Mouse (Mus musculus): Measurements from ENCODE around the gene Prr5l. TPM values are rescaled to one million over a fixed set of nuclear protein-coding genes. Genes with fewer than 3 reads are reported as not detected.

Prr5l gene
- total and polyA plus RNA-seq, 3 experiments: 0.89 to 3.4 (median 1.4) TPM

DNA sequence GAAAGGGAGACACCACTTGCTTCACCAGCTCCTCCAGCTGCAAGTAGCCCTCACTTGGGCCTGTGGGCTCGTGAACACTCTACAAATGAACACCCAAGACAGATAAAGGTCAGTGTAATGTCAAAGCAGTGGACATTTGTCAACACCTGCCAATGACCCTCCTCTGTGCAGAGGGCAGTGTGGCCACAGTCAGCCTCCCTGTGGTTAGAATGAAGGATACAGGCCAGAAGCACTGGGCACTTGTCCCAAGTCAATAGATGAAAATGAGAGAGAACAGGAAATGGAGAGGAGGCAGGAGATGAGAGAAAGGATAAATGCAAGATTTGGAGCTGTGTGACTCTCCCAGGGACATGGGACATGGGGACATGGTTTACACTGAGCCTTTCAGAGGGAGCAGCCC is 153.4 kb downstream of the Prr5l start:
- intact Hi-C loops (cut with DNase I): no loop called here
- Histone ChIP-seq H3K9ac (ENCODE audit: low read depth, low read length) (no peak overlapping the region), H3K4me1 (ENCODE audit: control insufficient read depth, insufficient read depth, low read length) (peaks cover 4% of the 10 kb centered on the region), H3K36me3 (ENCODE audit: control insufficient read depth, insufficient read depth, low read length) (no peaks in the 10 kb centered on the region), H3K4me3 (no peak overlapping the region), H3K27ac (no peak overlapping the region), H3K79me2 (replicated peaks; ENCODE audit: control insufficient read depth, insufficient read depth, low read length) (no peaks in the 10 kb centered on the region), H3K27me3 (ENCODE audit: control insufficient read depth, insufficient read depth, low read length) (no peaks in the 10 kb centered on the region)
- TF ChIP-seq CTCF (IDR thresholded peaks at IDR 0.05): no peak
- no peak for TF ChIP-seq EP300 (IDR thresholded peaks at IDR 0.05; ENCODE audit: insufficient read depth, low read depth, low read length)
- TF ChIP-seq POLR2A (IDR thresholded peaks at IDR 0.05; ENCODE audit: insufficient read depth, low read depth, low read length): no peak
- no peak for DNase-seq
- 47% methylated on average over 1 of the region's 1 CpGs for WGBS

DNA sequence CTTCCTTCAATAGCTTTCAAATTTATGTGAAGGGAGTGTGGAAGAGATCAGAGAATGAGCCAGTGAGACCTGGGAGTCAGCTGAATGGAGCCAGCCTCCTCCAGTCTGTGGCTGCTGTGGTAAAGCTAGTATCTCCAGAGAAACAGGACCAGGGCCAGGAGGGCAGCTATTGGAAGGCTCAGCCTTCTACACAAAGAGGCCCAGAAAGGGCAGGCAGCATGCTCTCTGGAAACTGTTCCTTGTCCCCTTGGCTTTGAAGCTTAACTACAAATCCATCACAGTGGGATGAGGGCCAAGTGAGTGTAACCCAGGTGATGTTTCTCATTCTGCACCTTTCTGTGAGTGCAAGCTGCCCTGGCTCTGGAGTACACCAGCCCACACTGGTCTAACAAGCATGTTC is 155.0 kb downstream of the Prr5l start:
- DNase-seq: no peak
- no peak overlapping the region for H3K9ac ChIP-seq (ENCODE audit: low read depth, low read length)
- intact Hi-C loops (cut with DNase I): no loop called here
- peaks cover 2% of the 10 kb centered on the region; the same call in 1 of the 2 replicates for H3K4me1 ChIP-seq (ENCODE audit: control insufficient read depth, insufficient read depth, low read length)
- no peak overlapping the region for H3K4me3 ChIP-seq
- no peak overlapping the region for H3K27ac ChIP-seq
- no peaks in the 10 kb centered on the region for H3K36me3 ChIP-seq (ENCODE audit: control insufficient read depth, insufficient read depth, low read length)
- no peaks in the 10 kb centered on the region for H3K27me3 ChIP-seq (ENCODE audit: control insufficient read depth, insufficient read depth, low read length)
- TF ChIP-seq POLR2A (IDR thresholded peaks at IDR 0.05; ENCODE audit: insufficient read depth, low read depth, low read length) (no peak), EP300 (IDR thresholded peaks at IDR 0.05; ENCODE audit: insufficient read depth, low read depth, low read length) (no peak), CTCF (IDR thresholded peaks at IDR 0.05) (no peak)
- no peaks in the 10 kb centered on the region for H3K79me2 ChIP-seq (replicated peaks; ENCODE audit: control insufficient read depth, insufficient read depth, low read length)

DNA sequence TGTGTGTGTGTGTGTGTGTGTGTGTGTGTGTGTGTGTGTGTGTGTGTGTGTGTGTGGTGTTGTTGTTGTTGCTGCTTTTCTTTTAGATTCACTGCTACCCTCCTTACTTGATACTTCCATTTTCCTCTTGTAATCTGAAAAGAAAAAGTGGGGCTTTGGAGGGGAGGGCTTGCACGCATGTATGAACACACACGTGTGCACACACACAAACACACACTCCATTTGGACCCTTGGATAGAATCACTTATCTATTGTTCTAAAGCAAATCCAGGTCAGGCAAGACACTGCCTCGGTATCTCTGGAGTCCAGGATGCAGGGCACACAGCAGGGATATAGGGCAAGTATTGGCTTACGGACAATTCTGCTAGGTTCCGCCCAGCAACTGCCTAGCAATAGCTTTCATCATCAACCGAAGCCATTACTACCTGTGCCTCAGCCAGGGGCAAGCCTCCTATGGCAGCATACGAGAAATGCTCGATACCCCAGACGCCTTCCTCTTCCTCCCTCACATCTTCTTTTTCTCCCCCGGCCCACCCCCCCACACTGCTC is 159.4 kb downstream of the Prr5l start:
- Histone ChIP-seq H3K9ac (ENCODE audit: low read depth, low read length) (no peak overlapping the region), H3K27ac (no peak overlapping the region), H3K27me3 (ENCODE audit: control insufficient read depth, insufficient read depth, low read length) (no peaks in the 10 kb centered on the region), H3K4me3 (no peak overlapping the region), H3K4me1 (ENCODE audit: control insufficient read depth, insufficient read depth, low read length) (peaks cover 6% of the 10 kb centered on the region), H3K36me3 (ENCODE audit: control insufficient read depth, insufficient read depth, low read length) (no peaks in the 10 kb centered on the region), H3K79me2 (replicated peaks; ENCODE audit: control insufficient read depth, insufficient read depth, low read length) (no peaks in the 10 kb centered on the region)
- no peak for DNase-seq
- intact Hi-C loops (cut with DNase I): no loop called here
- TF ChIP-seq EP300 (IDR thresholded peaks at IDR 0.05; ENCODE audit: insufficient read depth, low read depth, low read length): no peak
- TF ChIP-seq CTCF (IDR thresholded peaks at IDR 0.05): no peak
- no peak for TF ChIP-seq POLR2A (IDR thresholded peaks at IDR 0.05; ENCODE audit: insufficient read depth, low read depth, low read length)
- WGBS: 80% methylated on average over 10 of the region's 10 CpGs

- WGBS: 66% methylated on average over 8 of the region's 8 CpGs
- peak; percentile 40 to 55 for DNase-seq
- no peak overlapping the region for H3K9ac ChIP-seq (ENCODE audit: low read depth, low read length)
Observed at GRCm38 (mm10) chr2:101722370-101723332, 160.2 kb downstream of the Prr5l start.

DNA sequence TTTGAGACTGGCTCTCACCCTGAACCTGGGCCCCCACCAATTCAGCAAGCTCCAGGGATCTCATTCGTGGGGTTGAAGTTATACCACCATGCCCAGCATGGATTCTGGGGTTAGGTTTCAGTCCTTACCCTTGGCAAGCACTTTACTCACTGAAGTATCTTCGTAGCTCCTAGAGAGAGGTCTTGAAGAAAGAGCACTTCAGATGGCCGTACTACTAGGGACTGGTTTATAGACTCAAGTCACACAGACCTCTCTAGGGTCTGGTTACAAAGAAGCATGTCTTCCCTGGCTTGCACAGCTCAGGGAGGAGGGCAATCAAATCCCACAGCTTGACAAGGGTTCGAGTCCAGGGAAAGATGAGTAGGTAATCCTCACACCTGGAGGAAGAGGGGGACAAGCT is 161.0 kb downstream of the Prr5l start:
- H3K4me3 ChIP-seq: no peak overlapping the region
- H3K9ac ChIP-seq (ENCODE audit: low read depth, low read length): no peak overlapping the region
- H3K4me1 ChIP-seq (ENCODE audit: control insufficient read depth, insufficient read depth, low read length): peaks cover 6% of the 10 kb centered on the region
- no peak overlapping the region for H3K27ac ChIP-seq
- TF ChIP-seq CTCF (IDR thresholded peaks at IDR 0.05) (no peak), EP300 (IDR thresholded peaks at IDR 0.05; ENCODE audit: insufficient read depth, low read depth, low read length) (no peak), POLR2A (IDR thresholded peaks at IDR 0.05; ENCODE audit: insufficient read depth, low read depth, low read length) (no peak)
- no peaks in the 10 kb centered on the region for H3K36me3 ChIP-seq (ENCODE audit: control insufficient read depth, insufficient read depth, low read length)
- no peak for DNase-seq
- no peaks in the 10 kb centered on the region for H3K27me3 ChIP-seq (ENCODE audit: control insufficient read depth, insufficient read depth, low read length)
- WGBS: 89% methylated on average over 4 of the region's 4 CpGs
- intact Hi-C loops (cut with DNase I): no loop called here
- no peaks in the 10 kb centered on the region for H3K79me2 ChIP-seq (replicated peaks; ENCODE audit: control insufficient read depth, insufficient read depth, low read length)

More at GRCm38 (mm10) chr2:101722370-101723332, 160.2 kb downstream of the Prr5l start:
- H3K4me1 ChIP-seq (ENCODE audit: control insufficient read depth, insufficient read depth, low read length): peaks cover 6% of the 10 kb centered on the region
- H3K36me3 ChIP-seq (ENCODE audit: control insufficient read depth, insufficient read depth, low read length): no peaks in the 10 kb centered on the region
- TF ChIP-seq EP300 (IDR thresholded peaks at IDR 0.05; ENCODE audit: insufficient read depth, low read depth, low read length) (no peak), POLR2A (IDR thresholded peaks at IDR 0.05; ENCODE audit: insufficient read depth, low read depth, low read length) (no peak), CTCF (IDR thresholded peaks at IDR 0.05) (no peak)
- intact Hi-C loops (cut with DNase I): no loop called here
- H3K79me2 ChIP-seq (replicated peaks; ENCODE audit: control insufficient read depth, insufficient read depth, low read length): no peaks in the 10 kb centered on the region
- H3K27me3 ChIP-seq (ENCODE audit: control insufficient read depth, insufficient read depth, low read length): no peaks in the 10 kb centered on the region
- no peak overlapping the region; the same call in 1 of the 2 replicates for H3K27ac ChIP-seq
- no peak overlapping the region for H3K4me3 ChIP-seq

DNA sequence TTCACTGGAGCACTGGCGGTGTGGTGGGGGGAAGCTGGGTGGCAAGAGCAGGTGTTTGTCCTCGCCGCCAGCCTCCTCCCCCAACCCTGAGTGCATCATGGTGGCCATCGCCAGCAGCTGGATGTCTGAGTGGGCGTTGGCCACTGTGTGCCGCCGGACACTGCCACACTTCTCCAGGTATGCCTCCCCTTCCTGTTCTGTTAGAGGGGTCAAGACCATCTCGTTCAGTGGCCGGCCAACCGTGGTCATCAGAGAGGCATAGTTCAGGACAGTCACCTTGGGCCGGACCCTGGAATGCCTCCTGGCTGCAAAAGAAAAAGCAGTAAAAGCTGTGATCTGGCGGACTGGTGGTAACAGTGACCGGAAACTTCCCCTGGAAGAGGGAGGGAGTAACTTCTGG is 165.7 kb downstream of the Prr5l start:
- H3K27ac ChIP-seq: no peak overlapping the region
- intact Hi-C loops (cut with DNase I): loop anchor here (5.0 kb wide), 1 partner anchor 80 kb away; no protein-coding TSS in a partner anchor
- 94% methylated on average over 13 of the region's 13 CpGs for WGBS
- no peaks in the 10 kb centered on the region for H3K36me3 ChIP-seq (ENCODE audit: control insufficient read depth, insufficient read depth, low read length)
- no peak overlapping the region for H3K9ac ChIP-seq (ENCODE audit: low read depth, low read length)
- H3K4me3 ChIP-seq: no peak overlapping the region
- no peak for TF ChIP-seq POLR2A (IDR thresholded peaks at IDR 0.05; ENCODE audit: insufficient read depth, low read depth, low read length)
- TF ChIP-seq CTCF (IDR thresholded peaks at IDR 0.05): no peak
- no peak for TF ChIP-seq EP300 (IDR thresholded peaks at IDR 0.05; ENCODE audit: insufficient read depth, low read depth, low read length)
- peaks cover 2% of the 10 kb centered on the region for H3K4me1 ChIP-seq (ENCODE audit: control insufficient read depth, insufficient read depth, low read length)
- no peaks in the 10 kb centered on the region for H3K27me3 ChIP-seq (ENCODE audit: control insufficient read depth, insufficient read depth, low read length)
- DNase-seq: no peak
- no peaks in the 10 kb centered on the region for H3K79me2 ChIP-seq (replicated peaks; ENCODE audit: control insufficient read depth, insufficient read depth, low read length)

Data from heart, adult 2 months (tissue).